8 mouse cellular contexts compared by ENCODE assay signal in the genomic region with DNA sequence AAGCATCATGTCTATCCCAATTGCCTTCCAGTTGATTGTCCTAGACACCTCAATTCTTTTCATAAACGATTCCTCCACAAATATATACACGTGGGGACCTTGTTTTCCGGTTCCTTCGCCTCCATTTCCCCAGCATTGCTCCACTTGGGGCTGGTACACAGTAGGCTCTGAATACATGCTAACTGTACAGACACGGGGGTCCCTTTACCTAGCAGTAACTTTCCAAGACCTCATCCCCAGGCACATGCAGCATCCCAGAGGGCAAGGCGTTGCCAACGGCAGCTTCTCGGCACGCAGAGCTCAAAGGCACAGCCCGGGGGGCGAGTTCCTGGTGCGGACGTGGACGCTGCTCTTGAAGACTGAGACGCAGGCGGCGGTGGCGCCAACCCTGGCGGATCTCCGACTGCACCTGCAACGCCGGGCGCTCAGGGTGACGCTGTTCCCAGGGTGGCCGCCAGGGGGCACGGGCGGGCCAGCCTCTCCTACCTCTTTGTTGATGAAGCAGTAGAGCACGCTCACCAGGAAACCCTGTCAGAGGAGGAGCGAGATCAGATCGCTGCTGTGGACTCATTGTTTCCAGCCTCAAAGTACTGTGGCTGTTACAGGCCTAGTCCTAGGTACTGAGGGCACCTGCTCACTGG. TPM values are rescaled to one million over a fixed set of nuclear protein-coding genes. Genes with fewer than 3 reads are reported as not detected.
DNase-seq lines count a peak whose midpoint lies in the region; ATAC-seq and TF ChIP-seq lines count a peak whose summit lies in the region.

No protein-coding gene starts in this region.

- no peaks in the 10 kb centered on the region for H3K27me3 ChIP-seq in C2C12 (ENCODE audit: control insufficient read depth, insufficient read depth, insufficient read length)
- H3K27me3 ChIP-seq in forebrain, embryonic 10.5 days (ENCODE audit: poor library complexity, severe bottlenecking): peaks cover 42% of the 10 kb centered on the region
- H3K27me3 ChIP-seq in heart, embryonic 15.5 days: peaks cover 14% of the 10 kb centered on the region
- H3K27me3 ChIP-seq in liver, embryonic 14.5 days (ENCODE audit: control insufficient read depth, insufficient read depth, low read length): peaks cover 7% of the 10 kb centered on the region
- H3K27me3 ChIP-seq in neural tube, embryonic 11.5 days (ENCODE audit: control insufficient read depth, insufficient read depth, low read length): peaks cover 10% of the 10 kb centered on the region
- no peaks in the 10 kb centered on the region for H3K27me3 ChIP-seq in stomach, embryonic 16.5 days (ENCODE audit: control insufficient read depth, insufficient read depth, low read length)

- peak overlapping the region; percentile 76 for H3K27ac ChIP-seq in forebrain, embryonic 10.5 days
- peak overlapping the region; percentile 57 for H3K27ac ChIP-seq in heart, embryonic 15.5 days
- no peak overlapping the region for H3K27ac ChIP-seq in liver, embryonic 14.5 days
- no peak overlapping the region for H3K27ac ChIP-seq in neural tube, embryonic 11.5 days (ENCODE audit: low read depth, low read length)
- 0 out of 2 replicates have a peak overlapping the region, but pooled peaks have one; percentile 46 for H3K27ac ChIP-seq in stomach, embryonic 16.5 days (ENCODE audit: low read length)

- peaks cover 11% of the 10 kb centered on the region for H3K36me3 ChIP-seq in C2C12 (ENCODE audit: control insufficient read depth, insufficient read depth)
- H3K36me3 ChIP-seq in forebrain, embryonic 10.5 days (replicated peaks): peaks cover 38% of the 10 kb centered on the region
- H3K36me3 ChIP-seq in heart, embryonic 15.5 days: peaks cover 29% of the 10 kb centered on the region
- peaks cover 8% of the 10 kb centered on the region; the same call in 1 of the 2 replicates for H3K36me3 ChIP-seq in liver, embryonic 14.5 days (replicated peaks; ENCODE audit: control insufficient read depth, insufficient read depth, low read depth)
- H3K36me3 ChIP-seq in neural tube, embryonic 11.5 days (ENCODE audit: control insufficient read depth, insufficient read depth, low read length): peaks cover 14% of the 10 kb centered on the region
- no peaks in the 10 kb centered on the region for H3K36me3 ChIP-seq in stomach, embryonic 16.5 days (ENCODE audit: control insufficient read depth, insufficient read depth, low read length)

- H3K9ac ChIP-seq in heart, embryonic 15.5 days: peak overlapping the region; percentile 52; the same call in 1 of the 2 replicates
- no peak overlapping the region for H3K9ac ChIP-seq in liver, embryonic 14.5 days (replicated peaks)
- H3K9ac ChIP-seq in neural tube, embryonic 11.5 days (ENCODE audit: low read length): peak overlapping the region; percentile 52
- H3K9ac ChIP-seq in stomach, embryonic 16.5 days (ENCODE audit: low read length): peak overlapping the region; percentile 43; the same call in 1 of the 2 replicates

- no peaks in the 10 kb centered on the region for H3K9me3 ChIP-seq in forebrain, embryonic 10.5 days
- H3K9me3 ChIP-seq in heart, embryonic 15.5 days (replicated peaks): no peaks in the 10 kb centered on the region
- no peaks in the 10 kb centered on the region for H3K9me3 ChIP-seq in liver, embryonic 14.5 days (ENCODE audit: control insufficient read depth, low read length)
- H3K9me3 ChIP-seq in neural tube, embryonic 11.5 days (ENCODE audit: control insufficient read depth, low read length): no peaks in the 10 kb centered on the region
- H3K9me3 ChIP-seq in stomach, embryonic 16.5 days (replicated peaks; ENCODE audit: control insufficient read depth, low read length): no peaks in the 10 kb centered on the region

- no peak overlapping the region for H3ac ChIP-seq in C2C12 (ENCODE audit: control insufficient read depth, insufficient read length, low read depth)

- no peak overlapping the region for H3K4me3 ChIP-seq in C2C12 (ENCODE audit: insufficient read depth, poor library complexity, severe bottlenecking)
- H3K4me3 ChIP-seq in forebrain, embryonic 10.5 days: peak overlapping the region; percentile 38
- no peak overlapping the region; the same call in 1 of the 2 replicates for H3K4me3 ChIP-seq in heart, embryonic 15.5 days
- H3K4me3 ChIP-seq in liver, embryonic 14.5 days (ENCODE audit: insufficient read depth in 1 of 2, low read depth in 2 of 2, low read length in 2 of 2): no peak overlapping the region
- no peak overlapping the region for H3K4me3 ChIP-seq in neural tube, embryonic 11.5 days (ENCODE audit: low read depth, low read length)
- H3K4me3 ChIP-seq in stomach, embryonic 16.5 days (replicated peaks; ENCODE audit: low read length): no peak overlapping the region

- TF ChIP-seq CTCF in C2C12 (IDR thresholded peaks at IDR 0.05; ENCODE audit: control insufficient read depth, insufficient read depth, insufficient read length): peak; percentile 90
- peak; percentile 98 for TF ChIP-seq CTCF in liver, embryonic 14.5 days (IDR thresholded peaks at IDR 0.05; ENCODE audit: low read depth)

- peak; percentile 73 for ATAC-seq in heart, embryonic 15.5 days (replicated peaks; ENCODE audit: insufficient number of reproducible peaks, insufficient read depth, low FRiP score, low read depth)
- ATAC-seq in liver, embryonic 14.5 days (ENCODE audit: insufficient read depth): peak; percentile 68; the same call in 1 of the 2 replicates
- peak; percentile 74 for ATAC-seq in neural tube, embryonic 11.5 days (ENCODE audit: insufficient read depth, low FRiP score, low TSS enrichment)
- peak; percentile 70 for ATAC-seq in stomach, embryonic 16.5 days (ENCODE audit: insufficient read depth, low FRiP score)

- peak overlapping the region; percentile 56 for H3K4me2 ChIP-seq in heart, embryonic 15.5 days
- H3K4me2 ChIP-seq in liver, embryonic 14.5 days (ENCODE audit: low read depth): no peak overlapping the region
- H3K4me2 ChIP-seq in neural tube, embryonic 11.5 days (ENCODE audit: low read depth): peak overlapping the region; percentile 32
- H3K4me2 ChIP-seq in stomach, embryonic 16.5 days (ENCODE audit: low read depth, low read length): peak overlapping the region; percentile 30; the same call in 1 of the 2 replicates

- H3K79me2 ChIP-seq in C2C12 (ENCODE audit: control insufficient read depth, insufficient read depth): no peaks in the 10 kb centered on the region

- peak; percentile 51 for DNase-seq in c-Kit-negative CD71-positive TER-119-positive erythroid progenitor cells, embryonic 14.5 days (ENCODE audit: low read depth, low spot score)
- peak; percentile 89 for DNase-seq in forebrain, embryonic 10.5 days (ENCODE audit: extremely low spot score, low spot score)
- peak; percentile 92 for DNase-seq in kidney, postnatal 25 days
- DNase-seq in liver, embryonic 14.5 days (ENCODE audit: low read depth in 3 of 3, low spot score in 3 of 3): peak in 2 of 3 experiments; percentile 44 to 50
- DNase-seq in neural tube, embryonic 11.5 days (ENCODE audit: low spot score): peak; percentile 89

- peaks cover 28% of the 10 kb centered on the region for H3K4me1 ChIP-seq in forebrain, embryonic 10.5 days
- peaks cover 24% of the 10 kb centered on the region for H3K4me1 ChIP-seq in heart, embryonic 15.5 days (replicated peaks)
- peaks cover 0 to 9% of the 10 kb centered on the region in 2 experiments; a peak in 3 of 4 replicates for H3K4me1 ChIP-seq in liver, embryonic 14.5 days (replicated peaks; ENCODE audit: control insufficient read depth in 2 of 2, insufficient read depth in 2 of 2, low read length in 1 of 2)
- no peaks in the 10 kb centered on the region; the same call in 1 of the 2 replicates for H3K4me1 ChIP-seq in neural tube, embryonic 11.5 days (ENCODE audit: control insufficient read depth, insufficient read depth, low read length)
- peaks cover 14% of the 10 kb centered on the region for H3K4me1 ChIP-seq in stomach, embryonic 16.5 days (ENCODE audit: control insufficient read depth, insufficient read depth, low read length)

- no peaks in the 10 kb centered on the region for H3K79me3 ChIP-seq in C2C12 (ENCODE audit: low read depth)

- 7% methylated on average over 30 of the region's 30 CpGs for WGBS in forebrain, embryonic 10.5 days
- 5% methylated on average over 30 of the region's 30 CpGs for WGBS in heart, embryonic 15.5 days
- WGBS in liver, embryonic 14.5 days (ENCODE audit: insufficient replicate concordance): 4% methylated on average over 30 of the region's 30 CpGs
- 5% methylated on average over 30 of the region's 30 CpGs for WGBS in neural tube, embryonic 11.5 days
- 6% methylated on average over 30 of the region's 30 CpGs for WGBS in stomach, embryonic 16.5 days

- no peak for TF ChIP-seq EP300 in liver, embryonic 14.5 days (IDR thresholded peaks at IDR 0.05; ENCODE audit: low read depth)

RNA-seq across cellular contexts. Expression of gene Snrpd2, which starts 7.8 kb away (rescaled TPM):
- polyA plus RNA-seq in C2C12 (2012; fragmentation: generic; extraction: Trizol): 255 TPM
- polyA plus RNA-seq in forebrain, embryonic 10.5 days (2016; fragmentation: Nextera tagmentation; extraction: Ambion mirVana): 183 and 193 TPM in 2 replicates
- polyA plus RNA-seq in heart, embryonic 15.5 days (2015; fragmentation: Nextera tagmentation; extraction: Ambion mirVana): 93.2 and 96.6 TPM in 2 replicates
- polyA plus RNA-seq in liver, embryonic 14.5 days (2012; rRNA removed): 40.7 and 67.5 TPM in 2 replicates
- 75.3 and 76.0 TPM in 2 replicates for polyA plus RNA-seq in liver, embryonic 14.5 days (2014; fragmentation: Nextera tagmentation; extraction: Ambion mirVana)
- 148 and 152 TPM in 2 replicates for polyA plus RNA-seq in neural tube, embryonic 11.5 days (2014; fragmentation: Nextera tagmentation; extraction: Ambion mirVana)
- polyA plus RNA-seq in stomach, embryonic 16.5 days (2015; fragmentation: Nextera tagmentation; extraction: Ambion mirVana): 123 and 136 TPM in 2 replicates

RNA-seq across cellular contexts. Expression of gene Qpctl, which starts 8.2 kb away (rescaled TPM):
- polyA plus RNA-seq in C2C12 (2012; fragmentation: generic; extraction: Trizol): 12.3 TPM
- 14.7 and 16.0 TPM in 2 replicates for polyA plus RNA-seq in forebrain, embryonic 10.5 days (2016; fragmentation: Nextera tagmentation; extraction: Ambion mirVana)
- polyA plus RNA-seq in heart, embryonic 15.5 days (2015; fragmentation: Nextera tagmentation; extraction: Ambion mirVana): 8.8 and 10.0 TPM in 2 replicates
- polyA plus RNA-seq in liver, embryonic 14.5 days (2012; rRNA removed): 2.2 and 2.3 TPM in 2 replicates
- 2.3 and 3.0 TPM in 2 replicates for polyA plus RNA-seq in liver, embryonic 14.5 days (2014; fragmentation: Nextera tagmentation; extraction: Ambion mirVana)
- 12.9 and 13.9 TPM in 2 replicates for polyA plus RNA-seq in neural tube, embryonic 11.5 days (2014; fragmentation: Nextera tagmentation; extraction: Ambion mirVana)
- polyA plus RNA-seq in stomach, embryonic 16.5 days (2015; fragmentation: Nextera tagmentation; extraction: Ambion mirVana): 14.1 and 14.8 TPM in 2 replicates

RNA-seq across cellular contexts. Expression of gene Gipr, which starts 8.6 kb away (rescaled TPM):
- polyA plus RNA-seq in C2C12 (2012; fragmentation: generic; extraction: Trizol): 0.43 TPM
- polyA plus RNA-seq in forebrain, embryonic 10.5 days (2016; fragmentation: Nextera tagmentation; extraction: Ambion mirVana): 0.22 and 0.25 TPM in 2 replicates
- 73.8 and 73.9 TPM in 2 replicates for polyA plus RNA-seq in heart, embryonic 15.5 days (2015; fragmentation: Nextera tagmentation; extraction: Ambion mirVana)
- 0.05 and 0.16 TPM in 2 replicates for polyA plus RNA-seq in liver, embryonic 14.5 days (2012; rRNA removed)
- polyA plus RNA-seq in liver, embryonic 14.5 days (2014; fragmentation: Nextera tagmentation; extraction: Ambion mirVana): 0.10 TPM in 1 of 2 replicates, not detected in the other
- polyA plus RNA-seq in neural tube, embryonic 11.5 days (2014; fragmentation: Nextera tagmentation; extraction: Ambion mirVana): 0.69 and 0.76 TPM in 2 replicates
- polyA plus RNA-seq in stomach, embryonic 16.5 days (2015; fragmentation: Nextera tagmentation; extraction: Ambion mirVana): 1.6 and 2.4 TPM in 2 replicates

RNA-seq across cellular contexts. Expression of gene Eml2, which starts 18.9 kb away (rescaled TPM):
- polyA plus RNA-seq in C2C12 (2012; fragmentation: generic; extraction: Trizol): 16.4 TPM
- 5.3 and 6.4 TPM in 2 replicates for polyA plus RNA-seq in forebrain, embryonic 10.5 days (2016; fragmentation: Nextera tagmentation; extraction: Ambion mirVana)
- 18.9 and 21.0 TPM in 2 replicates for polyA plus RNA-seq in heart, embryonic 15.5 days (2015; fragmentation: Nextera tagmentation; extraction: Ambion mirVana)
- polyA plus RNA-seq in liver, embryonic 14.5 days (2012; rRNA removed): 6.1 and 7.3 TPM in 2 replicates
- 0.98 and 1.3 TPM in 2 replicates for polyA plus RNA-seq in liver, embryonic 14.5 days (2014; fragmentation: Nextera tagmentation; extraction: Ambion mirVana)
- polyA plus RNA-seq in neural tube, embryonic 11.5 days (2014; fragmentation: Nextera tagmentation; extraction: Ambion mirVana): 1.3 and 2.0 TPM in 2 replicates
- 10.9 and 11.4 TPM in 2 replicates for polyA plus RNA-seq in stomach, embryonic 16.5 days (2015; fragmentation: Nextera tagmentation; extraction: Ambion mirVana)

RNA-seq across cellular contexts. Expression of gene Fbxo46, which starts 37.6 kb away (rescaled TPM):
- 7.4 TPM for polyA plus RNA-seq in C2C12 (2012; fragmentation: generic; extraction: Trizol)
- polyA plus RNA-seq in forebrain, embryonic 10.5 days (2016; fragmentation: Nextera tagmentation; extraction: Ambion mirVana): 17.8 and 18.4 TPM in 2 replicates
- 7.3 and 9.6 TPM in 2 replicates for polyA plus RNA-seq in heart, embryonic 15.5 days (2015; fragmentation: Nextera tagmentation; extraction: Ambion mirVana)
- polyA plus RNA-seq in liver, embryonic 14.5 days (2012; rRNA removed): 2.0 and 2.6 TPM in 2 replicates
- polyA plus RNA-seq in liver, embryonic 14.5 days (2014; fragmentation: Nextera tagmentation; extraction: Ambion mirVana): 2.6 and 3.0 TPM in 2 replicates
- 10.1 and 10.6 TPM in 2 replicates for polyA plus RNA-seq in neural tube, embryonic 11.5 days (2014; fragmentation: Nextera tagmentation; extraction: Ambion mirVana)
- 13.5 and 15.3 TPM in 2 replicates for polyA plus RNA-seq in stomach, embryonic 16.5 days (2015; fragmentation: Nextera tagmentation; extraction: Ambion mirVana)

Comparison
In these comparisons a context has a peak if more than half of its experiments do, and no peak if none do; other contexts are left out.
1. H3K27ac ChIP-seq: peak in forebrain, embryonic 10.5 days (single experiment), heart, embryonic 15.5 days (single experiment) and stomach, embryonic 16.5 days (single experiment); none in liver, embryonic 14.5 days (single experiment) and neural tube, embryonic 11.5 days (single experiment).
2. RNA of gene Gipr, which starts 8.6 kb away (polyA plus RNA-seq): 73.8 to 73.9 TPM in heart, embryonic 15.5 days; 1.6 to 2.4 TPM in stomach, embryonic 16.5 days, 0.69 to 0.76 TPM in neural tube, embryonic 11.5 days, 0.43 TPM in C2C12 (single experiment), 0.22 to 0.25 TPM in forebrain, embryonic 10.5 days and 0.05 to 0.16 TPM in liver, embryonic 14.5 days; every median in the first group is over 10 times any median in the second.
3. Peak in every context shown above with its lines, with median percentiles within 50 percentile points of each other: DNase-seq and ATAC-seq.